Mouse (Mus musculus): Measurements from ENCODE around the gene Luc7l.

Luc7l gene

GRCm38 (mm10) chr17:26252539-26253251 is at the start of gene Luc7l:
Luc7l (plus strand) TSS chr17:26252896.
- peak; percentile 96 for DNase-seq (ENCODE audit: low read depth, low spot score)

DNA sequence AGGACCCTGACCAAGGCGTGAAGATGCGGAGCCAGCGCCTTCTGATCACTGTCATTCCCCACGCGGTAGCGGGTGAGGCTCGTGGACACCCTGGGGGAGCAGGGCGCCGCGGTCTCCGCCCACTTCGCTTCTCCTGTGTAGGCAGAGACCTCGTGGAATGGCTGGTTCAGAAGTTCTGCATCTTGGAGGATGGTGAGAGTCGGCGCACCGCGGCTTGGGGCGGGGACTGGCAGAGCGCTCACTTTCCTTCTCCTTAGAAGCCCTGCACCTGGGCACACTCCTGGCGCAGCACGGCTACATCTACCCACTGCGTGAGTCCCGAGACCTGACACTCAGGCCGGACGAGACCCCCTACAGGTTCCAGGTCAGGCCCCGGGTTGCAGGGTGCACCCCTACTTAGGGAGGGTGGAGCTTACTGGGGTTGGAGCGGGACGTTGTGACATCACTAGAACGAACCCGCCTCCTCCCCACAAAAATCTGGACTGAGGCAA is 49.3 kb upstream of the Luc7l start:
- DNase-seq (ENCODE audit: low read depth, low spot score) = peak; percentile 35

DNA sequence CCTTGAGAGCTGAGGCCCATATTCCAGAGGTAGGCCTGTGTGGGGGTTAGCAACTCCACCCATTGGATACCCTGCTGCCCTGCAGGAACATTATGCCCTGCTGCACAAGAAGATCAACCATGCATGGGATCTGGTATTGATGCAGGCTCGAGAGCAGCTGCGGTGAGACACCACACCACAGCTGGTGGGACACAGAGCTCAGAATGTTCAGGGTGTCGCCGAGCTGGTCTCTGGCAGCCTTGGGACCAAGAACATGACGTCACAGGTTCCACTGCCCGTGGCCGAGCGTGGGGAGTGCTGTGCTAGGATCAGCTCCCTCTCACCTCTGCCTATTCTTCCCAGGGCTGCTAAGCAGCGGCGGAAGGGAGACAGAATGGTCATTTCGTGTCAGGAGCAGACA is 47.9 kb upstream of the Luc7l start:
- no peak for DNase-seq (ENCODE audit: low read depth, low spot score)

DNA sequence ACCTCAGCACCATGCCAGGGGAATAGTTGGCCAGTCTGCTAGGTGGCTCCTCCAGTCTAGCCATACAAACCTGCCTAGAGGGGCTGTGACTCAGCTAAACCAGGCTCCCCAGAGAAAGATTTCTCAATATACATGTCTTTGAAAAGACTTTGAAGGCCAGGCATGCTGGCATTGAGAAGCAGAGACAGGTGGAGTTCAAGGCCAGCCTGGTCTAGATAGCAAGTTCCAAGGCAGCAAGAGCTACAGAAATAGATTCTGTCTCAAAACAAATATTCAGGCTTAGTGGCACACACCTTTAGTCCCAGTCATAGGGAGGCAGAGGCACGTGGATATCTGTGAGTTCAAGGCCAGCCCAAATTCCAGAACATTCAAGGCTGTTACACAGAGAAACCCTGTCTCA is 46.3 kb upstream of the Luc7l start:
- peak; percentile 35 for DNase-seq (ENCODE audit: low read depth, low spot score)

DNA sequence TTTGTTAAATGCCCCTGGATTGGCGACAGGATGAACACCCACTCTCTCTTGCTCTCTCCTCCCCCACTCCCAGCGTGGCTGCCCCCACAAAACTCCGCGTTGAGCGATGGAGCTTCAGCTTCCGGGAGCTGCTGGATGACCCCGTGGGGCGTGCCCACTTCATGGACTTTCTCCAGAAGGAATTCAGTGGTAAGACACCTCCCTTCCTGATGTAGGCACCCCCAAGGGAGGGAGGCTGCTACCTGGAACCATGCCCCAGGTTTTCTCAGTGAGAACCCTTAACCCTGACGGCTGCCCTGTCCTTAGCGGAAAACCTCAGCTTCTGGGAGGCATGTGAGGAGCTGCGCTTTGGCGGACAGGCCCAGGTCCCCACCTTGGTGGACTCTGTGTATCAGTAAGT is 45.0 kb upstream of the Luc7l start, which contains the start of gene Arhgdig:
Gene Arhgdig, minus strand, starts transcription at position 101 of the 400 bp plus-strand sequence.
- no peak for DNase-seq (ENCODE audit: low read depth, low spot score)

DNA sequence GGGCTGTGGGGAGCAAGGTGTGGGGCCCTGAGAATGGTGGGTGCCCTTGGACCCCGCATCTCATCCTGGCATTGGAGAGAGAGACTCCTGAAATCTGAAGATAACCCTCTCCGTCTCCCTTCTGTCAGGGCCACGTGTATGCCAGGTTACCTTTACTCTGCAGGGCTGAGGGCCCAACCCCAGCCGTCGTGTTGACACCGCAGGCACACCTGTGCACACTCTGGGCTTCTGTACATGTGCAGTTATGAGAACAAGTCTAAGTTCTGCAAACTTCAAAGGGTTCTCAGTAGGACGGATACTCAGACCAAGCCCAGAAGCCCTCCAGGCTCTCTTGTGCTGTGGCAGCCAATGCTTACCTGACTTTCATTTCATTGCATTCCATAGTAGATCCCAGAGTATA is 40.5 kb upstream of the Luc7l start:
- no peak for DNase-seq (ENCODE audit: low read depth, low spot score)

- DNase-seq (ENCODE audit: low read depth, low spot score) = no peak
These were observed 40.0 kb upstream of the Luc7l start for GRCm38 (mm10) chr17:26212681-26213080.

DNA sequence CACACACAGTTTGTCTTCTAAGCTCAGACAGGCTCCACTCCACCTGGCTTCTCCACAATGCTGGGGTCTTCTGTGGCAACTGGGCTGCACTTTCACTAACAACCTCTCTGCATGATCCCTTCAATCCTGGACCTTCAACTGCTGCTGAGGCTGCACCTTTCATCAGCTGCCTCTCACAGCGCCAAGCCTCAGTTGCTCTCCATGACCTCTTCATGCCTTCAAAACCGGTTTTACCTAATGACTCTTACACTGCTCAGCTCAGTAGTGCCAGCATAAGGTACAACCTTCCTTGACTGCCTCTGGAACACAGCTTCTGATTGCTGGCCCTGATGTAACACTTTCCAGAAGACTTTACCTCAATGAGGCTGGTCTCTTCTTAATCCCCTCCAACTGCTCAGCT is 31.2 kb upstream of the Luc7l start:
- DNase-seq (ENCODE audit: low read depth, low spot score) = no peak

DNA sequence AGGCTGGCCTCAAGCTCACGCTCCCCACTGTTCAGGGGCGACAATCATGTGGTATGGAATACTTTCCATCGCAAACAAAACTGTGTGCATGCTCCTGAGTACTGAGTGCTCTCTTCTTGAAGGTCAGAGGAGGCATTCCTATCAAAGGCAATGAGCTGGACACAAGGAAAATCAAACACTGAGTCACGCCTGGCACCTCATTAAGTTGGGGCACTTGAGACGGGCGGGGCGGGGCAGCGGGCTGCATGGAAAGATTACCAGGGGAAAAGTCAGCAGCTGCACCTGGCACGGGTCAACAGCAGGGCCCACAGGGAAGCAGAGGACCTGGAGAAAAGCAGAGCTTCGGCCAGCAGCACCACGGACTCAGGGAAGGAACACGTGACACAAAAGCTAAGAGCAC is 27.5 kb upstream of the Luc7l start:
- DNase-seq (ENCODE audit: low read depth, low spot score) = no peak

DNA sequence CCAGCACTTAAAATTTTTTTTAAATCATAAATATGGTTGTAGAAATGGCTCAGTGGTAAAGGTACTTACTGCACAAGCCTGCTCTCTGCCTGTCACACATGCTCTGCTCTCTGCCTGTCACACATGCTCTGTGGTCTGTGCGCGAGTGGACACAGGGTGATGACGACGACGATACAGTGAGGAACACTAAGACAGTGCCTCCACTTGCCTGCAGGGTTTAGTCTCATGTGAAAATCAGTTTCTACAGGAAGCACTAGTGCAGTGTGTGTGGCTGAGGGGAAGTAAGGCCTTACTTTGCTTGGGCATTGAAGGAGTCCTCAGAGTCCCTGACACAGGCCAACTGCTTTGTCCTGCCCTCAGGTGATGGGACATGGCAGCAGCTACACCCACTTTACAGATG is 22.9 kb upstream of the Luc7l start:
- DNase-seq (ENCODE audit: low read depth, low spot score) = no peak

DNA sequence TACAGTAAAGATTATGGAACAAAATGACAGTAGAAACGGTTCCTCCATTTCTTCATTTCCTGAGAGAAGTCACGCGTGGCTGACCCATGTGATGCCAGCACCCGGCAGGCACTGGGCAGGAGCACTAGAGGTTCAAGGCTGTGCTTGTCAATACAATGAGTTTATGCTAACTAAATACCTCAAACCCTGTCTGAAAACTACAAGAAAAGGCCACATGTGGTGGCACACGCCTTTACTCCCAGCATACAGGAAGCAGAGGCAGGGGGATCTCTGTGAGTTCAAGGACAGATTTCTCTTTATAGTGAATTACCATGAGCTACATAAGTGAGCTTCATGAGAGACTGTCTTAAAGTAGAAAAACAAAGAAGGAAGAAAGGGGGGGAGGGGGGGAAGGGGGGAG is 21.5 kb upstream of the Luc7l start:
- DNase-seq (ENCODE audit: low read depth, low spot score) = peak; percentile 51

DNA sequence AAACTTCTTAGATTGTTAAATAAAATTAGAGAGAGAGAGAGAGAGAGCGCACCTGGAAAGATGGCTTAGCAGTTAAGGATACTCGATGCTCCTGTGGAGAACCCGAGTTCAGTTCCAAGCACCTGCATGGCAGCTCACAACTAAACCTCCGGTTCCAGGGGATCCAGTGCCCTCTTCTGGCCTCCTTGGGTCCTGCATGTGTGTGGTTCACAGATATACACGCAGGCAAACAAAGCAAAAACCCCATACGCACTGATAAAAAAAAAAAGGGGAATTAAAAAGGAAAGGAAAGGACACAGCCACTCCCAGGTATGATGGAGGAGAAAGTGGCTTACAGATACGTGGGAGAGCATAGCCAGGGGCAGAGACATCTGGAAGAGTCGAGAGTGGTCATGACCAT is 19.8 kb upstream of the Luc7l start:
- peak; percentile 73 for DNase-seq (ENCODE audit: low read depth, low spot score)

GRCm38 (mm10) chr17:26234386-26234785 is 18.3 kb upstream of the Luc7l start:
- no peak for DNase-seq (ENCODE audit: low read depth, low spot score)

- DNase-seq (ENCODE audit: low read depth, low spot score) = no peak
These were observed 17.4 kb upstream of the Luc7l start for GRCm38 (mm10) chr17:26235077-26235815.

DNA sequence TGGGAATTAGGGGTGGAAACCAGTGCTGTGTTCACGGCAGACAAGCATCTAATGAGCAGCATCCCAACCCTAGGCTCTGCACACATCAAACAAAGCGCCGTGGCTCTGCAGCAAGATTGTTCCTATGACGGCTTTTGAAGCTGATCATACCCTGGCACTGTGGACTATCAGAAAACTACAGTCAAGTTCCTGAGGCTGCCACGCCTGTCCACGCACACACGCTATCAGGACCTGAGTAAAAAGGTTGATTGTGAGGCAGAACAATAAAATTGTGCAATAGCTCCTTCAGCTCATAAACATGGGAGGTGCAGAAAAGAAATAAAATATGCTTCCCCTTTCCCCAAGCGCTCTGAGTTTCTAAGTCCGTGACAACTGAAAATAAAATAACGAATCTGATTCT is 15.0 kb upstream of the Luc7l start:
- no peak for DNase-seq (ENCODE audit: low read depth, low spot score)

- no peak for DNase-seq (ENCODE audit: low read depth, low spot score)
These were observed 13.1 kb upstream of the Luc7l start for GRCm38 (mm10) chr17:26239551-26239950.

DNA sequence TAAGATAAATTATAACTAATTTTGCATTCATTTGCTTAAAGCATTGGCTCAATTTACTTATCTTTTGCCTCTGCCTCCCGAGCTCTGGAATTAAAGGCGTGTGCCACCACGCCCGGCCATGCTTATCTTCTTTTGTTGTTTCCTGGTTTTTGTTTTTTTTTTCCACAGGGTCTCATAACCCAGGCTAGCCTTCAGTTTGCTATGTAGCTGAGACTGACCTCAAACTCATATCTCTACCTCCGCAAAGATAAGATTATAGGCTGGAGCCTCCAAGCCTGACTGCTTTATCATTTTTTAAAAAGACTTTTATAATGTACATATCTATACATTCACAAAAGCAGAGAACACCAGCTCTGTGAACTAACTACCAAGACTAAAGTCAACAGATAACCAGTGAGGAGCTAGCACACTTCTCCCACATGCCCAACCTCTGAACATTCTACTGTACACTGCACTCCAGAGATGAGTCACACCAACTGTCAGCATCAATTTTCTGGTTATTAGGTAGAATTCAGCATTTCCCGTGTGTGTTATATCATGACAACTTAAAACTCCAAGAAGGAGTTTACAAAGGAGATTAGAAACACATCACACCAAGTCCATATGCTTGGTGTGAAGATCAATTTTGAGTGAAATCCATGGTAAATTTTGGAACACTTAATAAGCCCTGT is 12.4 kb upstream of the Luc7l start:
- no peak for DNase-seq (ENCODE audit: low read depth, low spot score)

- no peak for DNase-seq (ENCODE audit: low read depth, low spot score)
These were observed 11.7 kb upstream of the Luc7l start for GRCm38 (mm10) chr17:26240990-26241389.

- peak; percentile 91 for DNase-seq (ENCODE audit: low read depth, low spot score)
These were observed 9.1 kb upstream of the Luc7l start for GRCm38 (mm10) chr17:26243471-26244100.

DNA sequence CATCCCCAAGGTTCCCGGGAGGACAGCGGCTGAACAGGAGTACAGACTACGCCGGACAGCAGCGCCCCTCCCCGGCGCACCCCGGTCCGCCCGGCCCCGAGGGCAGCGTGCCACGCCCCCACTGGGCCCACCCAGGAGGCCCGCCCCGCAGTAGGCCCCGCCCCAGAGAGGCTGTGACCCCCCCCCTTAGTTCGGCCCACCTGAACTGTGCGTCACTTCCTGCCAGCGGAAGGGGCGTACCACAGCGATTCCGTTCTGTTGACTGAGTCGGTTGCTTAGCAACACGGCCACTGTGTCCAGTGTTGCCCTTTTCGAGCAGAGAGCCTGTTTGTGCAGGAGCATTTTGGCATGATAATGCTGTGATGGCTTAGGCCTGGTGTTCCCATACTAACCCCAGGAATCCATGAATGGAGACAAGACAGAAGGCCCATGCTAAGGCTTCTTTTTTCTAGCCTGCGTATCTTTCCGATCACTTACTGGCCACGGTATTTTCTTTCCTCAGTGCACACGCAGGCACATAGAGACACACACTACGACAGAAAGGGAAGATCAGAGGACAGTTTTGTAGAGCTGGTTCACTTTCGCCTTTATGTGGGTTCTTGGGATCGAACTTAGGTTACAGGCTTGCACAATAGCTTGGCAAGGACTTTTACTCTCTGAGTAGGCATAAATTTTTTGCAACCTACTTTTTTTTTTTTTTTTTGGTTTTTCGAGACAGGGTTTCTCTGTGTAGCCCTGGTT is 8.4 kb upstream of the Luc7l start, which contains the start of gene Fam234a:
Gene Fam234a, minus strand, starts transcription at position 142 of the 741 bp plus-strand sequence.
- DNase-seq (ENCODE audit: low read depth, low spot score) = peak; percentile 97

GRCm38 (mm10) chr17:26251886-26252538 is 684 bp upstream of the Luc7l start:
- no peak for DNase-seq (ENCODE audit: low read depth, low spot score)

Data from ZHBTc4 (cell line).